Mouse (Mus musculus) 416B (cell line): ENCODE data around the gene Gm49369.
A peak's percentile ranks its signal among the peaks of the same experiment; 100 is the strongest.
"Not testable (repeated sequence)": the region's sequence is repeated elsewhere in the genome, so short reads cannot be mapped to it uniquely, and the experiment has no call there.

Experiments
- DNase-seq: peaks from one replicate; pipeline ENCODE4 v3.0.0; 2011; ENCODE audit warnings: low read depth

The Gm49369 gene

DNA sequence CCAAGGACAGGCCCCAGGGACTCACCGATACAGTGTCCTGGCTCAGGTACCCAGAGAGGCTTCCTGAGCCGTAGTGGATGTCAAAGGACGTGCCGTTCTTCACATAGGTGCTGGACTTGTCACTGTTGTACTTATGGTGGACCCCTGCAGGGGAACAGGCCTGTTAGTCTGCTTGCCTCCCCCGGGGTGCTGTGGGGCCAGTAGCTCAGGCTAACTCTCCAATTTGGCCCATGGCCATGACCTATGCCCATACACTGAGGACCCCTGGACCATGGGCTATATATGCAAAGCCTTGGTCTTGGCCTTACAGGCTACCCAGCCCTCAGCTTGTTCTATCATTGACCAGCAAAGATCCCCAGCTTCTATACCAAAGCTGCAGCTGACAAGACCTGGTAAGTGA is at the start of gene Gm49369:
Gene Gm49369, minus strand, starts transcription at position 101 of the 400 bp plus-strand sequence.
- DNase-seq: no peak

DNA sequence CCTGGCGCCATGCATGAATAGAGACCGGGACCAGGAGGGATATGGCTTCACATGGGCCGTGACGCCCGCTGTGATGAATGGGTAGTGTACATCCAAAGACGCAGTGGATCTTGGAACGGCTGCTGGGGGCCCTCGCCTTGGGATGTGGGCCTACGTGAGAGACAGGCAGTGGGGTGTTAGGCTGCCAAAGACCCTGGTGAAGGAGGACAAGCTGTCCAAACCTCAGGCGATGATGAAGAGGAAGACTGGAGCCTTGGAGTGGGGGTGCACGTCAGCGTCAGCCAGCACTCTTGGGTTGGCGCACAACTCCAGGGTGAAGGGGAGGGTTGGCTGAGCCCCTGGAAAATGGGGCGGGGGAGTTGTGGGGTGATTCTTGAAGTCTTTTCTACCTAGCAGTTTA is 48.6 kb upstream of the Gm49369 start:
- no peak for DNase-seq

DNA sequence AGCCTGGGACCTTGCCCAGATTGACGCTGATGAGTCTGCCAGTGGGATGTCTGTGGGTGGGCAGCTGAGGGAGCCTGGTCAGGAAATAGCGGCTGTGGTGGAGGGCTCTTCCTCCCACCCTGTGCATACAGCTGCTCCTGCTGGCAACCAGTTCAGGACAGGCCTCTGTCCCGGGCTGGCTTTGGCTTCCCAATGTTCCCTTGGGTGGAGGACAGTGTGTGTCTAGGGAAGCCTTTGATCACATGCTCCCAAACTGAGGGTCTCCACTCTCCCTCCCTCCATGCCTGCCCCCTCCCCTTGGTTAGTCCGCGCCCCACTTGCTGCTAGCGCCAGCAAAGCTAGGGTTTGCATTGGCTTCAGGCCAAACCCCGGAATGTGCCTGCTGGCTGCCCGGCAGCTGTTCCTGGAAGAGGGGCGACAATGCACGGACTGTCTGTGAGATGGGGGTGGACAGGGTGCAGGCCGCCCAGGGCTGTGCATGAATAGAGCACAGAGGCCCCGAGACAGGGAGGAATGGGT is 47.8 kb upstream of the Gm49369 start:
- peak; percentile 22 for DNase-seq

DNA sequence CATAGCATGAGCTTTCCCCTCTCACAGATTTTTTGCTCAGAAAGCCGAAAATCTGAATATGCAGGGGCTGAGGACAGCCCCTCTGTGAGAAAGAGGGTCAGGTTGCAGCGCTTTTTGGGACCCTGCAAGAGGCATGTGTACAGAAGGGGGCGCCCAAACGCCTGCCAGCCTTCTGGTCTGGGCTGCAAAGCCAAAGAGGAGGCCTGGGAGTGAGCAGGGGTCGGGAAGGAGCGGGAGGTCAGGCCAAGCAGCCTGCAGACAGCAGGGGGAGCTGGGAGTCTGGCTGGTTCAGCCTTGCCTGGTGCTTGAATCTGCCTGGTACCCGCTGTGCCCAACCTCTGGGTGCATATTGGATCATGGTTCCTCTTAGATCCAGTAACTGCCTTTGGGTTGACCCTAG is 45.7 kb upstream of the Gm49369 start:
- peak; percentile 52 for DNase-seq

DNA sequence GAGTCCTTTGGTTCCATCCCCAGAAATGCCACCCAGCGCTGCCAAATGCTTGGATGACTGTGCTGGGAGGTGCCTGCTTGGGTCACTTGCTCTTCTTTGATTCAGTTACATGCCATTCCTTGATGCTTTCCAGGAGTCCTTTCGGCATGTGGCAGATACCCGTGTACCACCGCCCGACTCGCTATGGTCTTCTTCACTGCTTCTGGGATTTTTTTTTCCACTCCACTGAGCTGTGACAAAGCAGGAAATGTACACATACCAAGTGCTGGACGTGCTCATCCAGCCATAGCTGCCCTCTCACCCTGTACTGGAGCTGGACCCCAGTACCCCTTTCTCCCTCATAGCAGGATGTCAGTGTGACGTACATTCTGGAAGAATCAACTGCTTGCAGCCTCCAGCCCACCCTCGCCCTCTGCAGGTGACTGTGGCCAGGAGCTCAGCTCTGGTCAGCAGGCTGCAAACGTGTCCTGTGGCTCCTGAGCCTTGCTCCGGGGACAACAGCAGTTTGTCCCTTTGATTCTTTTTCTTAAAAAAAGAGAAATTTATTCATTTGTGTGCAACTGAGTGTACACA is 43.3 kb upstream of the Gm49369 start:
- DNase-seq: peak; percentile 18

DNA sequence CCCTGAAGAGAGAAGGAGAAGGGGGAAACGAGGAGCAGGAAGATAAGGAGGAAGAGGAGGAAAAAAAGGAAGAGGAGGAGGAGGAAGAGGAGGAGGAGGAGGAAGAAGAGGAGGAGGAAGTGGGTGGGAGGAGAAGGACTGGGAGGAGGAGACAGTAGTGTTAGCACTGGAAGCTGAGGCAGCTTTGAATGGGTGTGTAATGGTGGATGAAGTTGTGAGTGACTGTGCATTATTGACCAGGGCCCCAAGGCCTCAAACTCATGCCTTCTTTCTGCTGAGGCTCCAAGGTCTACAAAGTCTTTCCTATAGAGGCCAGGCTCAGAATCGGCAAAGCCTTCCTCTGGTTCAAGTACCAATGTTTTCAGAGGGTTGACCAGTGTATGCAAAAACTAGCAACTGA is 39.4 kb upstream of the Gm49369 start:
- no peak for DNase-seq

DNA sequence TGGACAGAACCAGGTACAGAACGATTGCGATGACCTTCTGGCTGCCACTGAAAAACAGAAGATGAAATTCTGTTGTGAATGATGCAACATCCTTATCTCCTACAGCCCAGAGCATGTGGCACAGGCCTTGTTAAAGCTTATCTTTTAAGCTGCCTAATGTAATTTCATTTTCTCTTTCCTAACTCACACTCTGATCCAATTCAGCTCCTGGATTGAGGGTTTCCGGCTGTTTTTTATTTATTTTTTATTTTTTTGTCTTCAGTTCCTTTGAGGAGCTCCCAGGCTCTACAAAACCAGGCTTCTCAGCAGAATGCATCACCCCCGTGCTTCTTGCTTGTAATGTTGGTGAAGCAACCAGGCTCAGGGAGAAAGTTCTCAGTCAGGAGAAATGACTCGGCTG is 37.4 kb upstream of the Gm49369 start:
- peak; percentile 73 for DNase-seq

DNA sequence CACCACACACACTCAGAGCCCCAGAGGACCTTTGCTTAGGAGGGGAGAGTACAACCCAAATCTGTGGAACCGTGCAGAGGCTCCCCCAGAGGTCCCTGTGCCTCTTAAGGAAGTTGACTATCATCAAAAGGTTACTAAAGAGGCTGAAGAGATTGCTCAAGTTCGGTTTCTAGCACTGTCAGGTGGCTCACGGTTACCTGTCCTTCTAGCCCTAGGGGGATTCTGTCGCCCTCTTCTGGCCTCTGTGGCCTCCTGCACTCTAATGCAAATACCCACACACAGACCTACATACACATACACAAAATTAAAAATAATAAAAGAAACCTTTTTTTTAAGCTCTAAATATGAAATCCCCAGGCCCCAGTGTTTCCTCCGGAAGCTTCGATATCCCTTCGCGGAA is 36.2 kb upstream of the Gm49369 start:
- no peak for DNase-seq

DNA sequence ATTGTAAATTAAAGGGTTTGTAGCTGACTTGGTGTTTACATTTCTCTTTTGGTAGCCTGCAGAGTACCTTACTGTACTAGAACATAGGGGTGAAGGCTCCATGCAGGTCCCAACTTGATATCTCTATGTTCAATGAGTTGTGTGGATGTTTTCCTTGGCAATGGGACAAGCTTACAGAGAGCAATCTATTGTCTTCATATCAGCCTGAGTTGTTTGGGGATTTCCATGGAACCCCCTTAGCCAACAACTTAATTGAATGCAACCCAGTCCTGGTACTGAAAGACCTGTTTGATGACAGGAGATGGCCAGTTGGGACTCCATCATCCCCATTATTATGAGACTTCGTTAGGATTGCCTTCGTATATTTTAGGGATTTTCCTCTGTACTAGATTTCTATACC is 35.6 kb upstream of the Gm49369 start:
- no peak for DNase-seq

DNA sequence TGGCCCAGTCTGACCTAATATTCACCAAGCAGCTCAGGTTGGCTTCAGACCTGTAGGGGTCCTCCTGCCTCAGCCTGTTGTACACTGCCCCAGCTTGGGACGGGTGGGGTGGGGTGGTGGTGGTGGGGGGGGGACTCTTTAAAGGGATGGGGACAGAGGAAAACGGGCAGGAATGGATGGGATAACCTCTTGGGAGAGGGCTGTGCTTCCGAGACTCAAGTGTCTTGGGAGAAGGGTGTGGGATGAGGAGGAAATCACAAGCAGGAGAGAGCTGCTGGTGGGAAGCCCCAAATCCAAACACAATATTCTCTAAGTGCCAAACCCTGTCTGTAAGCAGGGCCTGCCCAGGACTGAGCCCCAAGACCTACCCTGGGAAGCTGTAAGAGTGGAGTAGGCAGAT is 33.8 kb upstream of the Gm49369 start:
- no peak for DNase-seq

DNA sequence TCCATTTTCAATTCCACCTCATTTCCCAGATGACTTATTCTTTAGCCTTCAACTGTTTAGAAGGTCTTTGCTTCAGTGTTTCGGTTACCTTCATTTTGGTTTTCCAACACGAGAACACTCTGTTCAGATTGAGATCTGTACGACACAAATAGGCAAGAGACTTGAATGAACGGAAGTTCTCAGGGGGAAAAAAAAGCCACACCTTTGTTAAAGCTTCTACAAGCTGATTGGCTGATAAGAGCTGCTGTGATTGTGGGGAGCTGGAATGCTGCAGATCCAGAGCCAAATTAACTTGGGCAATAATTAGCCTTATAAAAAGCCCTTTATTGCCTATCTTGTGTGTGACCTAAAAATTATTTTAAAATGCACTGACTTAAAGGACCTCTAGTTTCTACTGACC is 32.8 kb upstream of the Gm49369 start:
- DNase-seq: no peak

DNA sequence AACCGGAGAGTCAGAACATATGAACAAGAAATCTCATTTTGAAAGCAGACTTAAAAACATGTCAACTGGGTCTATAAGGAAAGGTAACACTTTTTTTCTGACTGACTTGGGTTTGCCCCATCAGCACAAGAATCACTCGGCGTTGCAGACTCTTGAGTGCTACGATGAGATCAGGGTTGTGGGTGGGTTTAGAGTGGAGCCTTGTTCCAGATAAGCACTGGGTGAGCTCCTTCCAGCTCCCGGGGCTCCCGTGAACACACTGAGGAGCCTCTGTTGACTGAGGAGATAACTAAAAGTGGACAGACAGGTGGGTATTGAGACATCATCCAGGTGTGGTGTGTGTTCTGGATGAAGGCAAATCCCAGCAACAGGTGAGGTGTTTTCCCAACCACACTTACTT is 30.8 kb upstream of the Gm49369 start:
- DNase-seq: no peak

DNA sequence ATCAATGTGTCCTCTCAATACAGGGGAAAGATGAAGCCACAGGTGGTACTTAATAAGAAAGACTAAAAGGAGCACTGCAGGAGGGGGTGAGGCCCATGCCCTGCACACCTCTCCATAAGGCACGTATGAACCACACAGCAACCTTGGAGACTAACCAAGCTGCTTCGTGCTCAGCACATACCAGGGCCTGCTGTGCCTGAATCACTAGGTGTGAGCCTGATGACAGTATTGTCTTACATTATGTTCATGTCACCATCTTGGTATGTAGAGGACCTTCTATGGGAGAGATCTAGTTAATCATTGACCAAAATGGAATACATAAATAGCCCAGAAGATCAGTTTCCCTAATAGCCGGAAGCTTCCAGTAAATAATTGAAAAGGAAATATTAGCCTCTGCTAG is 27.1 kb upstream of the Gm49369 start:
- DNase-seq: no peak

DNA sequence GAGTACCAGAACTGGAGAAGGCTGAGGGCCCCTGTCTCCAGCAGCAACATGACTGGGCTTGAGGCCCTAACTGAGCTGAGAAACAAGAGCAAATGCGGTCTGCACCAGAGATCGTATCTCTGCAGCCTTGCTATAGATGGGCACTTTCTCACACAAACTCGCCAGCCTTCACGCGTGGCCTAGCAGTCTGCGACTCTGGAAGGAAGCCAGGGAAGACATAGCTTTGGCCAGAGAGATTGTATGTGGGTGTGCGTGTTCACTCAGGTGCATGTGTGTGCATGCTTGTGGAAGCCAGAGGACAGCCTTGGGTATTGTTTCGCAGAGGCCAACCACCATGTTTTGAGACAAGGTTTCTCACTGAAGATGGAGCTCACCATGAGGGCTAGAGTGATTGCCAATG is 26.2 kb upstream of the Gm49369 start:
- DNase-seq: no peak

DNA sequence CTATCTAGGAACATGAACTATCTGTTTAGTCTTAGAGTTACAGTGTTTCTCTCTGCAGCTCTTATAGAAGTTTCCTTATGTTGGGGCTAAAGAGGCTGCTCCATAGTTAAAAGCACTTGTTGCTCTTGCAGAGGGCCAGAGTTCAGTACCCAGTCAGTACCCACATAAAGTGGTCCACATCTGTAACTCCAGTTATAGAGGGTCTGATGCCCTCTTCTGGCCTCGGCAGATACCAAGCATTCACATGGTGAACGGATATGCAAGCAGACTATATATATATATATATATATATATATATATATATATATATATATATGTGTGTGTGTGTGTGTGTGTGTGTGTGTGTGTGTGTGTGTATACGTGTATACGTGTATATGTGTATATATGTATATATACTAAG is 25.5 kb upstream of the Gm49369 start:
- peak; percentile 71 for DNase-seq

DNA sequence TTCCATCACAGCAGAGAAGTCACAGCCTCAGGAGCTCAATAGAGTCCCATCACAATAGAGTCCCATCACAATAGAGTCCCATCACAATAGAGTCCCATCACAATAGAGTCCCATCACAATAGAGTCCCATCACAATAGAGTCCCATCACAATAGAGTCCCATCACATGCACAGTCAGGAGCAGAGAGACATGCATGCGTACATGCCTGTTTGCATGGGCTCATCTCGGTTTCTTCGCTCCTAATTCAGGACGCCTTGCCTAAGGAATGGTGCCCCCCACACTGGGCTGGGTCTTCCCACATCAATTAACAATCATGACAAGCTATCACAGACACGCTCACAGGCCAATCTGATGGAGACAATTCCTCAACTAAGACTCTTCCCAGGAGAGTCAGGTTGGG is 22.7 kb upstream of the Gm49369 start:
- DNase-seq: not testable (repeated sequence)

DNA sequence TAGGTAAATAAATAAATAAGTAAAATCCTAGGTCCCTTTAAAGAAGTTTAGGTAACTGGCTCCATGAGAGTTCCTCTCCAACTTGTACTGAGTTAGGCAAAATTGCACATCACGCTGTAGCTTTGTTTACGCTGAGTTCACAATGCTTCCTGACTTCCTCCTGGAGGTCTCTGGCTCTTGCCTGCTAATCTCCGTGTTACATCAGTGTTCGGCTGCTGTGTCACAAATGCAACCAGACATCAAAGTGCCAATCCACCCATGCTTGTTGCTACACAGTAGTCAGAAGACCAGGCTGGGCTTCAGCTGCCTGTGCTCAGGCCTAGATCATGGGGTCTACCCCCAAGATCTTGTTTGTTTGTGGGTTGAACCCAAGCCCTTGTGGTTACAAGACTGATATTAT is 21.1 kb upstream of the Gm49369 start:
- DNase-seq: peak; percentile 81

DNA sequence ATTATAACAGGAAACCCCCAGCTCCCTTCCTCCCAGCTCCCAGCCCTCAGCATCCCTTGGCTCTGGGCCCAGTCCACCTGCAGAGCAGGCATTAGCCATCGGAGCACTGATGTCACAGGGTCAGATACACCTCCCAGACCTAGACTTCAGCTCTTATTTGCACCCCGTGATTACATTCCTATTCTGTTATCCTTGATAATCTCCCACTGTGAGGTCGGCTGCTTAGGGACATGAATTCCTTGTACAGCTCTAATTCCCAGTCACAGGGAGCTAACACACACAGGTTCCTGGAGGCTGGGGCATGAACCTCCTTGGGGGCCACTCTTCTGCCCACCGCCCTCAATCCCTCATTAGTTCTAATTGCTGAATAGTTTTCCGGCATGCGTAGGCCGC is 18.3 kb upstream of the Gm49369 start:
- DNase-seq: no peak

DNA sequence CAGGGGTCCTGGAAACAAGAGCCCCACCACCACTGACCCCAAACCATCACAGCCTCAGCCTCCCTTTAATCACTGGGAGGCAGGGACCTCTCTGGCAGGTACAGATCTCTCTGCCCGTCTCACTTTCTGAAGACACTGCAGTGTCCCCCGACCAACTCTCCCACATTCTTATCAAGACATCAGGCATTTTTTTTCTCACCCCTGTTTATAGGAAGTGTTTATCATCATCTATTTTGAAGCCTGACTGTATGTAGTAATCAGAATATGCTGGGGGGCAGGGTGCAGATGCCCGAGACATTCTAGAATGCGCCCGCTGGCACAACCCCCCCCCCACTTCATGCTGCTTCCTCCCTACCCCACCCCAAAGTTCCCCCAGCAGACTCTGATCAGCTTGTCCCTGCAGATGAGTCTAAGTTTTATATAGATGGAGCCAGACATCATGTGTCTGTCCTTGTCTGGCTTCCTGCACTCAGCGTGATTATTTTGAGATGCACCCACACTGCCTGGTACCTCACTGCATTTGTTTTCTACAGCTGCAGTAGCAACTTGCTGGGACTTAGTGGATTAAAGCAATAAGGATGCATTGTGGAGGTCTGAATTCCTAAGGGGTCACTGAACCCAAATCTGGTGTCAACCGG is 17.8 kb upstream of the Gm49369 start:
- no peak for DNase-seq

DNA sequence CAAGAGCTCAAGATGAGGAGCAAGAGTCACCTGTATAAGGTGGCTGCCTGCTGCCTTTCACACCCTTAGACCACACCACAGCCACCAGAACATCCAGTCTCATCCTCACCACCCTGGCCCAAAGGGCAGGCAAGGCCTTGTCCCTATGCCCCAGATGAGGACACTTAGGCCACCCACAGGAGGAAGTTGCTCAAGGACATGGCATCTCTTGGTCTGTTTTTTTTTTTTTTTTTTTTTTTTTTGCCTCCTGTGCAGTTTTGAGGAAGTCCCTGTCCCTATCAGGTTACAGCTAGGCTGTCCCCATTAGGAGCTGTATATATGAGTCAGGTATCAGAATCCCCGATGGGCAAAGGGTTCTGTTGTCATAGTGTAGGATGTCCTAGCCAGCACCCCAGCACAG is 16.8 kb upstream of the Gm49369 start:
- DNase-seq: peak; percentile 94

DNA sequence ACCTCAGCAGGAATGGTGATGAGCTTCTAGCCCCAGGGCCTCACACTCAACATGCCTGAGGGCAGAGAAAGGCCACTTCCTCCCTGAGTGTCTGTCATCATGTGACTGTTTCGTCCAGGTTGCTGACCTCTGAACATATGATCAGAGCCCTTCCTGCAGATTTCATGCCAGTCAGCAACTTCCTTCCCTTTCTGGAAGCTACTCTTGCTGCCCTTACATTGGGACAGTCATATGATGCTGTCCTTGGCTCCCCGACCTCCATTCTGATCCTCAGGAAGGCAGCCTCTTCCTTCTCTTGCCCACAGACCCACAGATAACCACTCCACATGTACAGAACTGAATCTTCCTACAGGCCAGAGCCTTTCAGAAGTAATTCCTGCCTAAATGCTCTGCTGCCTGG is 15.6 kb upstream of the Gm49369 start:
- peak; percentile 94 for DNase-seq

DNA sequence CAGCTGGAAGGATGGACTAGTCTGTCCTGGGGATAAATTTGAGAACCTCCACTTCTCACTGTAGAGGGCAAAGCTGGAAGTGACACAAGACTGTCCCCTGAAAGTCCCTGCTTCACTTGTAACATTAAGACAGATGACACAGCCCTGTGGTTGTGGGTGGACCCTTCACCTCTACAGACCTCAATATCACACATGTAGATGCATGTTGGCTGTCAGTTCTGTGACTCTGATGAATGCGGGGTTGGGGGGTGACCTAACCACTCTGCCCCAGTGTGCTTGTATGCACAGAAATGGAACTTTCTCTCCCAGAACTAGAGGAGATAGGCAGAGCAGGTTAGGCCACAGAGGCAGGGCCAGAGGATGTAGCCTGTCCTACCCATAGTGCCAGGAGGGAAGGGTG is 14.1 kb upstream of the Gm49369 start:
- peak; percentile 45 for DNase-seq

DNA sequence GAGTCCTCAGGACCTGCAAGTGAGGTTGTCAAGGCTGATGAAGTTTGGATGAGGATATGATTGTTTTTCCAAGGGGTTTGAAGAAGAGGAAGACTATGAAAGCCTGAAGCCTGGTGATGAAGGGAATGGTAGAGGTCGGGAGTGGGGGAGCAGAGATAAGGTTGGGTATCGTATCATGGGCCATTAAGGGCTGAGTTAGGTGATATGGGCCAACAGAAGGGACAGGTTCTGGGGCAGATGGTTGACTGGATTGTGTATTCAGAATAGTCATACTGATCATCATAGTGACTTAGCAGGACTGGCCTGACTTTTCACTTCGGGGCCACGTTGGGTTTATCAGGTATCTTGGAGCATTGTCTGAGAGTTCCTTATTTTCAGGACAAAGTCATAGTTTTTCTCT is 13.0 kb upstream of the Gm49369 start:
- DNase-seq: no peak
